Mouse (Mus musculus): Measurements from ENCODE around the gene Slc35b2.

The Slc35b2 gene

DNA sequence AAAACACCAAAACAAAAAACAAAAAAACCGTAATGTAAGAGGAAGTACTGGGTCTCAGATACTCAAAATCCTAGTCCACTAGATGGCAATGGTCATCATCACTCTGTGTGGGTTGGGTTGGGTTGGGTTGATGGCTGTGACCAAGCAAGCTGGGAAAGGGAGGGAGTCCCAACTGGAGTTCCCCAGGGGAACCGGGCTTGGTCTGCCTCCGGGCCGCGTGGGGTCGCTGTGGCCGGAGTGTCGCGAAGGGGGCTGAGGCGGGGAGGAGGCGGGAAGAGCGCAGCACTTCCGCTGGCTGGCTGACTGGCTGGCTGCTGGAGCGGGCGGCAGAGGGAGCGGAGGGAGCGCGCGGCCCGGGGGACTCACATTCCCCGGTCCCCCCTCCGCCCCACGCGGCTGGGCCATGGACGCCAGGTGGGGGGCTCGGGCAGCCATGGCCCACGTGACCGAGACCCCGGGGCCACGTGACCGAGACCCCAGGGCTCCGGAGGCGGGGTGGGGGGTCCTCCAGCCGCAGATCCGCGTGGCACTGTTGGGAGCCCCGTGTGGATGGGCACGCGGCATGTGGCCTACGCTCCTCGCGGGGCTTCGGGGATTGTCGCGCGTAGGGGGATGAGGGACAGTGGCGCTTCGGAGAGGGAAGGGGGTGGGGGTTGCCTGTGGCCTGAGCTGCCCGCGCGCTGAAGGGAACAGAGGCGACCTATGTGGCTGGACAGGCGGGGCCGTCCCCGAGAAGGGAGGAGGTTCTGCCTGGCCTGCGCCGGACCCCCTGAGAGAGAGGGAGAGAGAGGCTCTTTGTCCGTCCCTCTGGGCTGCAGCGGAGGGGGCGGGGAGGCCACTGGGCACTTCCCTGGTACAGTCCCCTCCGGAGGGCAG is at the start of gene Slc35b2:
TSS of gene Slc35b2 (plus strand) at position 220 of the 876 bp plus-strand sequence.
- peak; percentile 93 for DNase-seq (ENCODE audit: low spot score)

DNA sequence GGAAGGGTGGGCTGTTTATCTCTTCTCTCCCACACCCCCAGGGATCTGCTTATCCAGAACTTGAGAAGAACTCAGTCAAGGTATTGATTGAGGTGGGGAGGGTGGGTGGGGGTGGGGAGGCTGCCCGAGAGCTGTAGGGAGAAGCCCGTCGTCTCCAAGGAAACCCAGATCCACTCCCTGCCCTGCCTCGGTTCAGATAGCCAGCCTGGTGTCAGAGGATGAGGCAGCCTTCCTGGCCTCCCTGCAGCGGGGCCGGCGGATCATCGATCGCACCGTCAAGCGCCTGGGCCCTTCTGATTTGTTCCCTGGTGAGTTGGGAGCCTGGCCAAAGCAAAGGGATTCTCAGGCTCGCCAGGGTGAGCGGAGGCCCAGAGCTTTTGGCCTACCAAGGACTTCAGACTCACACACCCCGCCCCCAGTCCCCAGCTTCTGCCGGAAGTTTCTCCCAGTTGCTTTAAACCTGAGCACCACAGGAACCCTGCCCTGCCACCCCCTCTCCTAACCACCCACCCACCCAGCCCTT is 48.4 kb upstream of the Slc35b2 start:
- DNase-seq (ENCODE audit: low spot score): no peak

DNA sequence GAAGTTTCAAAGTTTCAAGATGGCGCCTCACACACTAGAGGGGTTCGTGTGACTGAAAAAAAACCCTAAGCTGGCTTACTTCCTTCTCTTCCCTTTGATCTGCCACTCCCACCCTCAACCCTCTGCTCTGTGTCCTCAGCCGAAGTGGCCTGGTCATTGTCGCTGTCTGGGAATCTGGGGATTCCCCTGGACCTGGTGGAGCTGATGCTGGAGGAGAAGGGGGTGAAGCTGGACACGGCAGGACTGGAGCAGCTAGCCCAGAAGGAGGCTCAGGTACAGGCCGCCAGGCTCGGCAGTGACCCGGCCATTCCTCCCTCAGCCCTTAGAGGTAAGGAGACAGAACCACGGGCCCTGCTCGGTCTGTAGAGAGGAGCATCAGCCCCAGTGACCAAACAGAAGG is 47.9 kb upstream of the Slc35b2 start:
- no peak for DNase-seq (ENCODE audit: low spot score)

DNA sequence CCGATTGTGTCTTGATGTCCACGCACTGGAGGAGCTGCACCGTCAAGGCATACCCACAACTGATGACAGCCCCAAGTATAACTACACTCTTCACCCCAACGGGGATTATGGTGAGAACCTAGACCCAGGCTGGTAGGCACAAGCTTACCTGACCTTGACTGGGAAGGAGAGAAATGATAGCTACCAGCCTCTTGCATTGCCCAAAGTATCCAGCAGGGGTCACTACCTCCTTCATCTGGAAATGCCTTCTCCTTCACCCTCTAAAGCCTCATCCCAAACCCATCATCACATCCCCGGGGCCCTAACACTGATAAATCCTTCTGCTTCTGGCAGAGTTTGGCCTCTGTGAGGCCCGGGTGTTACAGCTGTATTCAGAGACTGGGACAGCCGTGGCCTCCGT is 47.2 kb upstream of the Slc35b2 start:
- DNase-seq (ENCODE audit: low spot score): peak; percentile 81

DNA sequence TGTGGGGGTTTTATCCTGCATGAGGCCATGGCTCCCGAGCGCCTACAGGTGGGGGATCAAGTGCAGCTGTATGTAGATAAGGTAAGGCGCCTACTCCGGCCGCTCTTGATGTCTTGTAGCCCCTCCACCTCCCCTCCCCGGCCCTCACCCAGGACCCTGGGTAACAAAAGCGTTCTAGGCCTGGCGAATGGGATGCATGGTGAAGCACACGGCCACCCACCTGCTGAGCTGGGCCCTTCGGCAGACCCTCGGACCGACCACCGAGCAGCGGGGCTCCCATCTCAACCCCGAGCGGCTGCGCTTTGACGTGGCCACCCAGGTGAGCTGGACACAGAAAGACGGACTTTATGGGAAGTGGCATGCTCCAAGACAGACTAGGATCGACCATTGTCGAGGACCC is 46.5 kb upstream of the Slc35b2 start:
- no peak for DNase-seq (ENCODE audit: low spot score)

DNA sequence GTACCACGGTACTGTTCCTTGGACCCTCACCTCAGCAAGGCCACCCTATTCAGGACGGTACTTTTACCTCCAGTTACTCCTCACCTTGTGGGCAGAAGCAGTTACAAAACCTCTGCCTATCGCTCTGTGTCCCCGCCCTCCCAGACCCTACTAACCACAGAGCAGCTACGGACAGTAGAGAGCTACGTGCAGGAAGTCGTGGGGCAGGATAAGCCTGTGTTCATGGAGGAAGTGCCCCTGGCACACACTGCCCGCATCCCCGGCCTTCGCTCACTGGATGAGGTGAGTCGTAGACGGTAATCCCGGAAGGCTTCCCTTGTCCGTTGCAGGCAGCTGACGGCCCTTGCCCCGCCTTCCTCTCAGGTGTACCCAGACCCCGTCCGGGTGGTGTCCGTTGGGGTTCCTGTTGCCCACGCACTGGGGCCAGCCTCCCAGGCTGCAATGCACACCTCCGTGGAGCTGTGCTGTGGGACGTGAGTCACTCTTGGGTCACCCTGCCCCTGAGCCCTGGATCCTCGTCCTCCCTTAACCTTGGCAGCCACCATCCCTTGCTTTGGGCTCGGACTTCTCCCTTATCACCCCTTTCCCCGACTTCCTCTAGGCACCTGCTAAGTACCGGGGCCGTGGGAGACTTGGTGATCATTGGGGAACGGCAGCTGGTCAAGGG is 46.0 kb upstream of the Slc35b2 start:
- no peak for DNase-seq (ENCODE audit: low spot score)

DNA sequence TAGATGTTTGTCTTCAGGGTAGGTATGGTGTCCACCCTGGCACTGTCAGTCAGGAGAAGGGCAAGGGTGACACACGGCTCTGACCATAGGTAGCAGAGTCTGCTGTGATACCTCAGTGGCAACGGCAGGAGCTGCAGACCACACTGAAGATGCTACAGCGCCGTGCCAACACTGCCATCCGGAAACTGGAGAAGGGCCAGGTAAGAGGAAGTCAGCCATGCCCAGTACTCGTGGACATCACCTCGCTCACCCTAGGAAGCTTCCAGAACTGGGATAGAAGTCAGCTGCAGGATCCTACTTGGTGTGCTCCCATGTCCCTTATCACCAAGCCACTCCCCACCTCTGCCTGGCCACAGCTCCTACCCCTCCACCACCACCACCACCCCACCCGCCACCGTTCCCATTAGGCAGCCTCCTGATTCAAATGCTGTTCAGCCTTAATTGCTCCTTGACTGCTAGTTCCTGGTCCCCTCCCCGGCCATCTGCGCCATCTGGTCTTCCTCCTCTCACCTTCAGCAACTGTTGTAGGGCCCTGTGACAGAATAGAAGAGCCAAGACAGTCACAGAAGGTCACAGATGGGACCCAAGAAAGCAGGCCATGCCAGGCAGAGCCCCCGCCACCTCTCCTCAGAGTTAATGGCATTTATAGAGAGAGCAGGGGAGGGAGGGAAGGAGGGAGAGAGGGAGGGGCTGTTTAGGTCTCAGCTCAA is 44.8 kb upstream of the Slc35b2 start:
- no peak for DNase-seq (ENCODE audit: low spot score)

DNA sequence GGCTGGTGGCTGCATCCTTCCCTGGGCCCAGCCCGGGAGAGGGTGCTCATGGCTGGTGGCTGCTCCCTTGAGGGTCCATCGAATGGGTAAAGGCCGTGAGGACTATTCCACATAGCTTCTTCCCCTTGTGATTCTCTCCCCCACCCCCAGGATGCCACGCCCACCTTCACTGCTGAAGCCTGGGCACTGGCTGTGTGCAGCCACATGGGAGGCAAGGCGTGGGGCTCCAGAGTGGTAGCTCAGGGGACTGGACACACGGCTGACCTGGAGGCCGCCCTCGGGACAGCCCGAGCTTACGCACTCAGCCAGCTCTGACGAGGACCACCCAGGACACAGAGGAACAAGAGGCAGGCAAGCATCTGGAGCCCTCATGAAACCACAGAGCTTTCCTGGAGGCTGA is 43.5 kb upstream of the Slc35b2 start:
- no peak for DNase-seq (ENCODE audit: low spot score)

DNA sequence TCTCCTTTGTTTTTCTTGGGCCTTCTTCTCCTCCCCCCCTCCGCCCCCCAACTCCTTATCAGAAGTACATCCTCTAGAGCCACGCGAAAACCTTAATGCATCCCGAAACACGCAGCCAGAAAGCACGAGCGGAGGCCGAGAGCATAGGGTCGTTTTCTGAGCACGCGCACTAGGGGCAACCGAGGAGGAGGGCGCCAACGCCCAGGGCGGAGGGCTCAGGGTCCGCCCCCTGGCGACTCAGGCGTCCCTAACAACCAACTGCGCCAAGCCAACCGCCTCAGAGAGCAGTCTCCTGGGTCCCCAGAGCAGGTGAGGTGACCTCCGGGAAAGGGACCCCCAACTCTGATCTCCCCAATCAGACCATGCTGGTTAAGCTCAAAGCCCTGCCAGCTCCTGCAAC is 40.4 kb upstream of the Slc35b2 start, which contains the start of gene Tcte1:
TSS of gene Tcte1 (plus strand) at position 172 of the 400 bp plus-strand sequence.
- DNase-seq (ENCODE audit: low spot score): peak; percentile 89

DNA sequence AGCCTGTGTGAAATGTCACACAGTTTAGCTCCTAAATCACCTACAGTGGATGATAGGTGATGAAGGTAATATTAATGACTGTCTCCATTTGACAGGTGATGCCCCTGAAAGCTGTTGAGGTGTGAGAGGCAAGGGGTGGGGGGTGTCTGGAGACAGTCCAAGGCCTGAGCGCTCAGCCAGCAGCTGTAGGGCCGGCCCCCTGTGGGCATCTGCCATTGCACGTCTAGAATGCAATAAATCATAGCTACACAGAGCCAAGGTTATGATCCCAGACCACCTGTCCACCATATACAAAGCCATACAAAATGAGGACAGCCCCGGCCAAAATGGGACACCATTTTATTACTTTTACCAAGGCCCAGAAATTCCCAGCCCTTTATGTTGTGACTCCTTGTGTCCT is 38.7 kb upstream of the Slc35b2 start:
- no peak for DNase-seq (ENCODE audit: low spot score)

DNA sequence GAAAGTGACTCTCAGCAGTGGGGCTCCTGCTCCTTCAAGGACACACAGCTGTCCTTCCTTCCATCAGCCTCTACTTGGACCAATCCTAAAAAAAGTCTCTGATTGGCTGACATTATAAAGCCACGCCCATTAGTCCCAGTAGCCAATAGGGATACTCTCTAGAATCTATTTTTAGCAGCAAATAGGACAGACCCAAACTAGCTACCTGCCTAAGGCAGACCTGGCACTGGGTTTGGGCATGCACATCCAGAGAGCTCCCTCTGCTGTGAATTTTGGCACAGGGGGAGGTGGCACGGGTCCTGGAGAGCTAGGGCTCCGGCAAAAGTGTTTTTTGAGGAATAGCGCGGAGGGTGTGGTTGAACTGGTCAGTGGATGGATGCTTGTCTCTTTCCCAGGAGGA is 37.1 kb upstream of the Slc35b2 start:
- no peak for DNase-seq (ENCODE audit: low spot score)

DNA sequence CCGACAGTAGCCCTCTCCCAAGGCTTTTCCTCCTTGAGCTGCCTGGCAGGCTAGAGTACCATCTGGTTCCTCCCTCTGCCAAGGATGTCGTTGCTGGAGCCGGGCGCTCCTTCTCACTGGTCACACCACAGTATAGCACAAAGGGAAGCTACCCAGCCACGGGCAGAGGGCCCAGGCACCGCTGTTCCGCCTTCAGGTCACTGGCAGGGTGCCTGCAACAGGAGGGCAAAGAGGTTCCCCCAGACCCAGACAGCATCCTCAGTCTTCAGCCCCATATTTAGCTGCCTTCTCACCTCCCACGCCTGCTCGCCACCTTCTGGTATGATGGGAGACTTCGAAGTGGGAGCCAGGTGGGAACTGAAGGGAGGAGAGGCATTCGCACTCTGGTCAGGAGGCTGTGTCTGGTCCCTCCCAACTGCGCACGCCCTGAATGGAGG is 33.3 kb upstream of the Slc35b2 start:
- no peak for DNase-seq (ENCODE audit: low spot score)

DNA sequence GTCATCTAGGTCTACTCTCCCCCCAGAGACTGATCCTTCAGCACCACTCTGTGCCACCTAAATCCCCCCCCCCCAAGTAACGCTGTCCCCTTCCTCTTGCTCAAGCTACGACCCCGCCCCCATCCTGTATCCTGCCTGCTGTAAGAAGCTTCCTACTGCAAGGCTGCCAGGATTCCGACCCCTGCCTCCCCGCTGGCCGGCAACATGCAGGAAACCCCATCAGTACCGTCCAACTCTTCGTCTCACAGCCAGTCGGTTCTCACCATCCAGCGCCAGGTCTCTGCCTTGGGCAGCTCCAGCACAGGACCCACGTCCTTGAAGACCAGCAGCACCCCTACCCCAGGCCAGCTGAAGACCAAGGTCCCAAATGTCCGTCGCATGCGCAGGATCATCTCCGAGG is 30.8 kb upstream of the Slc35b2 start:
- no peak for DNase-seq (ENCODE audit: low spot score)

DNA sequence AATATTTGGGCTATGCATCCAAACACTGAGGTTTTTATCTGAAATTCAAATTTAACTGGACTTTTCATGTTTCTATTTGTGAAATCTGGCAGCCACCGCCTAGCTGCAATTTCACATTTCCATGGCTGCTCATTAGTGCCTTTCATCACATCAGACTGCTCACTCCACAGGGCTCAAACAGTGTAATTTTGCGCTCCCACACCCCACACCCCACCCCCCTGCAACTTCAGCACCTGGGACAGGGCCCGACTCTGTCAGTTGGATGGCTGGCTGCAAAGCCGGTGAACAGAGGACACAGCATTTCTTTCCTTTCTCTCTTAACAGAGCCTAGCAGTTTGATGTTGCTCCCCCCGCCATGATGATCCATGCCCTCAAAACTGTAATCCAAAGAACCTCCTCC is 27.4 kb upstream of the Slc35b2 start:
- DNase-seq (ENCODE audit: low spot score): no peak

DNA sequence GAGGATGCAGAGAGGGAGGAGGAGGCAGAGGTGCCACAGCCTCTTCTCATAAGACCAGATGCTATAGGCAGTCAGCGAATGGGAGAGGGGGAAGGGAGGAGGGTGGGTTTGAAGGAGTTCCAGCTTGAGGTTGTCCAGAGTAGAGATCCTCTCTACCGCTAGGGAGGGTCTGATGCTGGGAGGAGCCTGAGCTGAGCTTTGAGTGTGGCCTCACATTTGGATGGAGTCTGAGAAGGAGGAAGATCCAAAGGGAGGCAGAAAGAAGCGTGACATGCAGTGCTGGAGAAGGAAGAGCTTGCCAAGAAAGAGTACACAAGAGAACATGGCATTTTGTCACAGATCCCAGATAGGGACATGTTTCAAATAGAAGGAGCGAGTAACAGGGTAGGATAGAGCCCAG is 25.3 kb upstream of the Slc35b2 start:
- DNase-seq (ENCODE audit: low spot score): no peak

DNA sequence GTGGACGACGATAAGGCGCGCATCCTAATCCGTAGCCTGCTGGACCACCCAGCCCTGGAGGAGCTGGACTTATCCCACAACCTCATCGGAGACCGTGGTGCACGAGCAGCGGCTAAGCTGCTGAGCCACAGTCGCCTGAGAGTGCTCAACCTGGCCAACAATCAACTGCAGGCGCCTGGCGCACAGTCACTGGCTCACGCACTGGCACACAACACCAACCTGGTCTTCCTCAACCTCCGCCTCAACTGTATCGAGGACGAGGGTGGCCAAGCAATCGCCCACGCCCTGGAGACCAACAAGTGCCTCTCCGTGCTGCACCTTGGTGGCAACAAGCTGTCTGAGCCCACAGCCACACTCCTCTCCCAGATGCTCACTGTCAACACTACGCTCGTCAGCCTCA is 24.0 kb upstream of the Slc35b2 start:
- no peak for DNase-seq (ENCODE audit: low spot score)

DNA sequence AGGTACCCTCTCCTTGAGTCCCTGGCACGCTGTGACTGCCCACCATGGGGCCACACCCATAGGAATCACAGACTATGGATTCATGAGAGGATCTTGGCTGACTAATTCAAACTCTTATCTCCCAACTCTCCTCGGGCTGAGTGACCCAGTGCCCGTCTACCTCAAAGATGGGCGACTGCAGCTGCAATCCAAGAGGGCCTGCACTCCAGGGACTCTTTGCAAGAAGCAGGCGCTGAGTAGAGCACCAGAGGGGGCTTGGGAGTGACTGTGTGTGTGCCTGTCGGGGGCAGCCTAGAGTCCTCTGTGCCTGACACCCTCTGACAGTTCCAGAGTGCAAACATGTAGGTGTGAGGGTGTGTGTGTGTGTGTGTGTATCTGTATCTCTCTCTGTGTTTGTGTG is 21.5 kb upstream of the Slc35b2 start:
- DNase-seq (ENCODE audit: low spot score): no peak

DNA sequence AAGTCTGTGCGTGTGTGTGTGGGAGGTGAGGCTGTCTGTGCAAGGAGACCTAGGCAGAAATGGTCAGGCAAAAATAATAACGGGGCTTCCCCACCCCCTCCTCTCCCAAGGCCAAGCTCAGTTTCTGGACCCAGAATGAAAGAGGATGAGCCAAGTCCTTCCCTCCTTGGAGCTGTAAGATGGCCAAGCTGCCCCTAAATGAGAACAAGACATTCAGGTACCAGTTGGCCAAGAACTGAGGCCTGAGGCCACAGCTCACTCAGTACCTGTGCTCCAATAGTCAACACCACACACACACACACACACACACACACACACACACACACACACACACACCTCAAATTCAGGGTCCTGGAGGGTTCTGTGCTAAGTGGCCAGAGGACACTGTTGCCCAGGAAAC is 21.0 kb upstream of the Slc35b2 start:
- no peak for DNase-seq (ENCODE audit: low spot score)

DNA sequence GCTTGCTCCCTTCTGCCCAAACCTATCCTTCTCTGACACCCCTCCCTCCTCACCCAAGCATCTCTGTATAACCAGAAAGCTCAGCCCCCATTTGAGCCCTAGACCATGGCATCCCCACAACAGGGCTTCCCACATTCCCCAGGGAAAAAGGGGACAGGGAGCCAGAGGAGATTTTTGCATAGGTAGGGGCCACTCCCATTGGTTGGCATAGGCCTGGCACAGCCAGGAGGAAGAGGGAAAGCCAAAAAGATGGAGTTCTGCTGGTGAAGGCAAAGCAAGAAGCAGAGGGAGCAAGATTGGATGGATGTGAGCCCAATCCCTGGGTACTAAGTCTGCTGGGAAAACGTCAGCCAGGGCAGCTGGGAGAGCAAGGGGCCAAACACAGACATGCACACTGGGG is 20.6 kb upstream of the Slc35b2 start:
- DNase-seq (ENCODE audit: low spot score): no peak

DNA sequence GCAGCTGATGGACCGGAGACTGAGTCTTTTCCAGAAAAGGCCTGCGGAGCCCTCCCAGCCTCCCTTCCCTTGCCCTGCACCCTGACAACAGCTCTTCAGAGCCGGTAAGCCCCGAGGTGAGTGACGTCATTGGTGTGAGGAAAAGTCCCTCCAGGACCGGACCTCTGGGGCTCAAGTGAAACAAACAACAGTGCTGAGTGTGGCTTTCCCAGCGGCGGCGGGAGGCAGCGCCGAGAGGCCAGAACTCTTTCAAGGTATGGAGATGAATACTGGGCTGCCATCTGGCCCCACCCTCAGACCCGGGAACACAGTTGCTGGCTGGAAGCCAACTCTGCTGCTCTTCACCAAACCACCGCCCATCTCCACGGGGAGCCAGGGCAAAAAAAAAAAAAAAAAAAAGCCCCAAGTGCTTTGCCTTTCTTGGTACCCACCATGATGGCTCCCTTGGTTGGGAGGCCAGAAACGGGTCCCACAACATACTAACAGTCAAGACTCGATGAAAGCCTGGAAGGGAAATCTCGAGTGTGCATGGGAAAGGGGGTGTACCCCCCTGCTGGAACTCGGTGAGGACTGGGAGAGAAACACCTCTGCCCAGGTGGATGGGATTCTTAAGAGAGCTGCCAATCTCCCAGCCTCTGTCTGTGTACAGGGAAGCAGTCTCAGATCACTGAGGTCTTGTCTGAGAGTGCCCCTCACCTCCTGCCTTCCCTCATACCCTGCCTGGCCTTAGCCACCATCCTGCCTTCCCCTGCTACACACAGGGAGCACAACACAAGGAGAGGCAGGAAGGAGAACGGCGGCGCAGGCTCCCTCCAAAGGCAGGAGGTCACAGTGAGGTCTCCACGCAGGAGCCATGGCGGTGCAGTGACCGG is 19.4 kb upstream of the Slc35b2 start:
- DNase-seq (ENCODE audit: low spot score): no peak

DNA sequence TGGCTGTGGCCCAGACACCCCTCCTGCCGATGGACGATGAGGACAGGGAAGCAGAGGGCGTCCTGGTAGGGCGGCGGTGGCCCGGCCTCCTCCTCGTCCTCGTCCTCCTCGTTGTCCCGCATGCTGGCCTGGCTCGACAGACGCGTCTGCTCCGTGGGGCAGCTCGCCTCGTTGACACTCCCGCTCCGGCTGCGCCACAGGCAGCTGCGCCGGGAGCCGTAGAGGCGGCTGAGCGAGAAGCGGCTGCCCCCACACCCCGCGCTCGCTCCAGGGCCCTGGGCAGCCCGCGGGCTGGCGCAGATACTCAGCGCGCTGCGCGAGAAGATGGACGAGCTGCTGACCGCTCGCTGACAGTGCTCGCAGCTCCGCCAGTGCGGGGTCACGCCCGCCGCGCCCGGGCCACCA is 18.8 kb upstream of the Slc35b2 start:
- DNase-seq (ENCODE audit: low spot score): peak; percentile 51
